Mouse (Mus musculus) CH12.LX (cell line): ENCODE results near the gene Aurkb. TPM values are rescaled to one million over a fixed set of nuclear protein-coding genes. Genes with fewer than 3 reads are reported as not detected.

Source experiments
- DNase-seq: peaks from one replicate; pipeline ENCODE4 v3.0.0-alpha.2; 2013; ENCODE audit errors: extremely low read depth
- H3K27ac ChIP-seq: 2 replicates; pipeline ENCODE4 v1.5.1; 2012; ENCODE audit warnings: low read depth, mild to moderate bottlenecking, control low read depth, moderate library complexity; ENCODE audit not compliant: insufficient read depth
- H3K27me3 ChIP-seq: replicated peaks from 2 replicates; pipeline ENCODE3; 2012; ENCODE audit warnings: inconsistent platforms
- H3K36me3 ChIP-seq, 2 experiments: replicated peaks in 1 of 2; 2 replicates each; pipeline versions ENCODE3 to v1.6.1; 2012; ENCODE audit warnings: inconsistent platforms in 1 of 2, low read length in 1 of 2, mild to moderate bottlenecking in 1 of 2, mixed read lengths in 1 of 2, moderate library complexity in 1 of 2; ENCODE audit not compliant: control insufficient read depth in 1 of 2, insufficient read depth in 1 of 2
- H3K4me1 ChIP-seq, 2 experiments: 2 replicates each; pipeline ENCODE4 v1.6.1; 2012; ENCODE audit warnings: inconsistent platforms in 1 of 2, moderate library complexity in 1 of 2; ENCODE audit not compliant: insufficient read depth in 2 of 2, control insufficient read depth in 1 of 2
- H3K4me2 ChIP-seq: 2 replicates; pipeline ENCODE4 v1.6.1; 2012; ENCODE audit warnings: low read depth, mild to moderate bottlenecking, control low read depth; ENCODE audit not compliant: poor library complexity, insufficient read depth, severe bottlenecking
- H3K4me3 ChIP-seq, 3 experiments: fragments of 150-350 bp in 1 of 3; sonication (generic) in 1 of 3; replicated peaks in 1 of 3; 2 replicates each; pipeline versions ENCODE3 to v1.5.1; 2011 to 2012; ENCODE audit warnings: low read depth in 2 of 3, low read length in 2 of 3, mild to moderate bottlenecking in 2 of 3, moderate library complexity in 2 of 3, control low read depth in 1 of 3, improper control_type of control experiment in 1 of 3, inconsistent platforms in 1 of 3, mixed read lengths in 1 of 3; ENCODE audit not compliant: poor library complexity in 1 of 3
- H3K79me2 ChIP-seq: replicated peaks from 2 replicates; pipeline ENCODE4 v1.6.1; 2012; ENCODE audit warnings: mild to moderate bottlenecking, moderate library complexity; ENCODE audit not compliant: control insufficient read depth, poor library complexity, insufficient read depth, severe bottlenecking; ENCODE audit errors: extremely low read depth
- H3K9ac ChIP-seq: 2 replicates; pipeline ENCODE4 v1.6.1; 2012; ENCODE audit warnings: low read depth, mild to moderate bottlenecking, control low read depth, moderate library complexity; ENCODE audit not compliant: insufficient read depth
- H3K9me3 ChIP-seq: replicated peaks from 2 replicates; pipeline ENCODE3; 2012; ENCODE audit warnings: low read length, inconsistent platforms, mixed read lengths
- BHLHE40 ChIP-seq: IDR thresholded peaks from 2 replicates; pipeline ENCODE4 v1.6.1; 2011; ENCODE audit warnings: mild to moderate bottlenecking, low read depth, low read length, improper control_type of control experiment
- CHD1 ChIP-seq: IDR thresholded peaks from 2 replicates; pipeline ENCODE4 v1.6.1; 2012; ENCODE audit warnings: low read depth, low read length, improper control_type of control experiment, inconsistent platforms
- CTCF ChIP-seq, 2 experiments: IDR thresholded peaks in 1 of 2; conservative IDR thresholded peaks in 1 of 2; 2 replicates each; pipeline ENCODE4 v1.5.1; 2011 to 2012; ENCODE audit warnings: low read depth in 2 of 2, low read length in 2 of 2, improper control_type of control experiment in 1 of 2, inconsistent platforms in 1 of 2, mild to moderate bottlenecking in 1 of 2, moderate library complexity in 1 of 2
- E2F4 ChIP-seq: IDR thresholded peaks from 2 replicates; pipeline ENCODE4 v1.6.1; 2011; ENCODE audit warnings: low read depth, low read length, improper control_type of control experiment; ENCODE audit not compliant: insufficient replicate concordance
- EP300 ChIP-seq: IDR thresholded peaks from 2 replicates; pipeline ENCODE4 v1.6.1; 2011; ENCODE audit warnings: low read length, improper control_type of control experiment
- IRF4 ChIP-seq: IDR thresholded peaks from 2 replicates; pipeline ENCODE4 v1.6.1; 2014; ENCODE audit warnings: low read depth, mild to moderate bottlenecking, inconsistent platforms, low read length, improper control_type of control experiment
- JUN ChIP-seq: IDR thresholded peaks from 2 replicates; pipeline ENCODE4 v1.6.1; 2011; ENCODE audit warnings: low read depth, mild to moderate bottlenecking, low read length, improper control_type of control experiment, moderate library complexity; ENCODE audit not compliant: insufficient read depth
- MAFK ChIP-seq: IDR thresholded peaks from 2 replicates; pipeline ENCODE4 v1.6.1; 2011; ENCODE audit warnings: low read length, improper control_type of control experiment; ENCODE audit not compliant: insufficient replicate concordance
- MAX ChIP-seq: IDR thresholded peaks from 2 replicates; pipeline ENCODE4 v1.6.1; 2011; ENCODE audit warnings: low read length, improper control_type of control experiment
- MYC ChIP-seq: IDR thresholded peaks from 2 replicates; pipeline ENCODE4 v1.6.1; 2011; ENCODE audit warnings: low read depth, mild to moderate bottlenecking, improper control_type of control experiment, low read length
- NRF1 ChIP-seq: IDR thresholded peaks from 2 replicates; pipeline ENCODE4 v1.6.1; 2014; ENCODE audit warnings: low read depth, mild to moderate bottlenecking, inconsistent platforms, low read length, improper control_type of control experiment, moderate library complexity
- POLR2A ChIP-seq: IDR thresholded peaks from 2 replicates; pipeline ENCODE4 v1.6.1; 2011; ENCODE audit warnings: low read depth, mild to moderate bottlenecking, improper control_type of control experiment, low read length
- POLR2AphosphoS2 ChIP-seq: IDR thresholded peaks from 2 replicates; pipeline ENCODE4 v1.6.1; 2011; ENCODE audit warnings: low read depth, low read length, improper control_type of control experiment
- RAD21 ChIP-seq: IDR thresholded peaks from 2 replicates; pipeline ENCODE4 v1.6.1; 2011; ENCODE audit warnings: low read depth, mild to moderate bottlenecking, low read length, improper control_type of control experiment, moderate library complexity
- RCOR1 ChIP-seq: conservative IDR thresholded peaks from 2 replicates; pipeline ENCODE4 v1.6.1; 2012; ENCODE audit warnings: low read depth, mild to moderate bottlenecking, inconsistent platforms, low read length, improper control_type of control experiment
- SMC3 ChIP-seq: IDR thresholded peaks from 2 replicates; pipeline ENCODE4 v1.6.1; 2011; ENCODE audit warnings: low read depth, low read length, improper control_type of control experiment
- TBP ChIP-seq: conservative IDR thresholded peaks from 2 replicates; pipeline ENCODE4 v1.6.1; 2011; ENCODE audit warnings: low read depth, low read length, improper control_type of control experiment
- TCF12 ChIP-seq: IDR thresholded peaks from 2 replicates; pipeline ENCODE4 v1.6.1; 2014; ENCODE audit warnings: low read depth, mild to moderate bottlenecking, inconsistent platforms, low read length, improper control_type of control experiment
- UBTF ChIP-seq: IDR thresholded peaks from 2 replicates; pipeline ENCODE4 v1.6.1; 2012; ENCODE audit warnings: low read depth, mild to moderate bottlenecking, inconsistent platforms, low read length, improper control_type of control experiment, moderate library complexity
- USF2 ChIP-seq: conservative IDR thresholded peaks from 2 replicates; pipeline ENCODE4 v1.6.1; 2011; ENCODE audit warnings: low read depth, low read length, improper control_type of control experiment
- ZC3H11A ChIP-seq: IDR thresholded peaks from 2 replicates; pipeline ENCODE4 v1.6.1; 2012; ENCODE audit warnings: low read depth, mild to moderate bottlenecking, inconsistent platforms, low read length, improper control_type of control experiment
- ZKSCAN1 ChIP-seq: IDR thresholded peaks from 2 replicates; pipeline ENCODE4 v1.6.1; 2012; ENCODE audit warnings: low read depth, inconsistent platforms, low read length, improper control_type of control experiment, borderline replicate concordance
- dilution Hi-C: fragments of 300-500 bp; cut with MboI; formaldehyde crosslinking; loops from 2 replicates; pipeline ENCODE4 v1.14.3; 2020; ENCODE audit warnings: low sequenced_read_pairs; ENCODE audit not compliant: extremely low pct_unique_long_range_greater_than_20kb, extremely low pct_ligation_motif_present
- in situ Hi-C: fragments of 300-500 bp; cut with MboI; formaldehyde crosslinking; loops from 3 replicates; pipeline ENCODE4 v1.14.3; 2019; ENCODE audit warnings: low sequenced_read_pairs, low pct_ligation_motif_present, low pct_unique_long_range_greater_than_20kb, mixed read lengths
- polyA plus RNA-seq: library from polyadenylated mRNA; unstranded; fragments of >175 nt; gene quantifications from 2 replicates; pipeline ENCODE4 v1.2.1, GENCODE M21; 2012; ENCODE audit warnings: low read depth; ENCODE audit not compliant: insufficient read length
- total RNA-seq, 2 experiments: library from RNA; depleted of rRNA; stranded (reverse); fragments of 300-350 nt in 1 of 2; fragments of >200 nt in 1 of 2; gene quantifications; 2 replicates each; pipeline ENCODE4 v1.2.3; 2012 to 2014

The Aurkb gene
- total and polyA plus RNA-seq, 3 experiments = 170 to 200 (median 190) TPM

- peak; percentile 77 for TF ChIP-seq BHLHE40
- no peak for TF ChIP-seq UBTF
- TF ChIP-seq RAD21 = no peak
- peak; percentile 91 for TF ChIP-seq MAX
- peak; percentile 28; the same call in 1 of the 2 replicates for TF ChIP-seq SMC3
- TF ChIP-seq EP300 = peak; percentile 64
- peak; percentile 86 for TF ChIP-seq IRF4
- peak; percentile 63 for TF ChIP-seq NRF1
These were observed 27.8 kb downstream of the Aurkb start (continued) for GRCm38 (mm10) chr11:69073065-69073888.

- H3K27me3 ChIP-seq = peaks cover 2% of the 10 kb centered on the region
- H3K4me2 ChIP-seq = peak overlapping the region; percentile 3; the same call in 1 of the 2 replicates
- H3K4me1 ChIP-seq = peaks cover 21 to 62% of the 10 kb centered on the region in 2 experiments
- no peak overlapping the region for H3K9ac ChIP-seq
- H3K36me3 ChIP-seq = no peaks in the 10 kb centered on the region
- H3K27ac ChIP-seq = peak overlapping the region; percentile 47
- H3K9me3 ChIP-seq = no peaks in the 10 kb centered on the region
- TF ChIP-seq RCOR1 = no peak
- TF ChIP-seq IRF4 = no peak
- no peak for TF ChIP-seq SMC3
- TF ChIP-seq TCF12 = no peak
- no peak for TF ChIP-seq ZKSCAN1
- TF ChIP-seq NRF1 = no peak
- TF ChIP-seq MAFK = no peak
- no peak for TF ChIP-seq MYC
- TF ChIP-seq POLR2AphosphoS2 = no peak
- TF ChIP-seq E2F4 = no peak
- no peak for TF ChIP-seq ZC3H11A
- TF ChIP-seq USF2 = no peak
- TF ChIP-seq CHD1 = no peak
- TF ChIP-seq UBTF = no peak
- no peak for TF ChIP-seq TBP
- no peak for TF ChIP-seq JUN
- no peak for TF ChIP-seq RAD21
- no peak for TF ChIP-seq CTCF (conservative IDR thresholded peaks at IDR 0.05 in 1 of 2, IDR thresholded peaks at IDR 0.05 in 1 of 2; ENCODE audit: low read depth in 2 of 2, low read length in 2 of 2)
- TF ChIP-seq POLR2A = no peak
- H3K4me3 ChIP-seq = no peak overlapping the region
- DNase-seq = no peak
- in situ Hi-C loops (no loop called here), dilution Hi-C loops (no loop called here)
- no peaks in the 10 kb centered on the region for H3K79me2 ChIP-seq
These were observed 28.7 kb downstream of the Aurkb start for GRCm38 (mm10) chr11:69073951-69074775.
